Mouse (Mus musculus) C3H10T1/2 (cell line): Measurements from ENCODE around the gene Polg2. TPM values are rescaled to one million over a fixed set of nuclear protein-coding genes. Genes with fewer than 3 reads are reported as not detected.

Experiments
- polyA plus RNA-seq, 2 experiments: library from polyadenylated mRNA; unstranded; fragments of >200 nt; fragmentation: generic; extraction: Trizol; gene quantifications; one replicate each; pipeline ENCODE4 v1.2.1; 2012; ENCODE audit warnings: missing spikeins in 2 of 2

The Polg2 gene
- polyA plus RNA-seq: 10 to 100 TPM in 1 of 2 experiments, 1 to 10 TPM in 1; 2.8 to 12.2 TPM

GRCm38 (mm10) chr11:106779388-106780088 is at the start of gene Polg2:
TSS of gene Polg2 (minus strand) at chr11:106779537.

GRCm38 (mm10) chr11:106788775-106789459 is 9.6 kb upstream of the Polg2 start, which contains the start of the genes Ddx5 and Cep95:
TSS of gene Ddx5 (minus strand) at chr11:106789185.
TSS of gene Cep95 (plus strand) at chr11:106789252.

GRCm38 (mm10) chr11:106751039-106752018 is 28.0 kb downstream of the Polg2 start, which contains the start of gene Milr1:
TSS of gene Milr1 (plus strand) at chr11:106751226.

GRCm38 (mm10) chr11:106750121-106750751 is 29.1 kb downstream of the Polg2 start, which contains the start of gene Pecam1:
TSS of gene Pecam1 (minus strand) at chr11:106750628.

Other genes with a start within 250 kb of the Polg2 start
- 1 to 10 TPM; 1.9 to 9.6 TPM for gene Tex2, start 166.1 kb downstream of the Polg2 start, polyA plus RNA-seq
- under 1 TPM; 0.02 to 0.25 TPM for gene Pecam1, start 28.9 kb downstream of the Polg2 start, polyA plus RNA-seq
- under 1 TPM; 0.04 to 0.14 TPM for gene Milr1, start 28.3 kb downstream of the Polg2 start, polyA plus RNA-seq
- 100 to 1,000 TPM in 1 of 2 experiments, 10 to 100 TPM in 1; 12.5 to 264 TPM for gene Ddx5, start 9.6 kb upstream of the Polg2 start, polyA plus RNA-seq
- 1 to 10 TPM in 1 of 2 experiments, under 1 TPM in 1; 0.35 to 8.4 TPM for gene Cep95, start 9.7 kb upstream of the Polg2 start, polyA plus RNA-seq
- gene Smurf2, start 141.2 kb upstream of the Polg2 start, polyA plus RNA-seq: 10 to 100 TPM in 1 of 2 experiments, 1 to 10 TPM in 1; 1.8 to 17.2 TPM
- 10 to 100 TPM; 24.3 to 33.7 TPM for gene Kpna2, start 220.0 kb upstream of the Polg2 start, polyA plus RNA-seq
- gene 1810010H24Rik, start 246.1 kb upstream of the Polg2 start, polyA plus RNA-seq: 1 to 10 TPM in 1 of 2 experiments, under 1 TPM in 1; 0.57 to 4.2 TPM